Mouse (Mus musculus) limb, embryonic 11.5 days (tissue): ENCODE measurements at regions not wholly inside any gene's neighbourhood (a gene's known extent, or its start where the extent isn't known, plus 50 kb on each side); places are given as distances from the start of the nearest gene placed in this dataset.

Experiments used
- ATAC-seq: fragments of 200-750 bp; cut with Nextera tagmentation; 2 replicates; pipeline ENCODE4 v1.8.0; 2017; ENCODE audit warnings: low read depth; ENCODE audit not compliant: insufficient number of reproducible peaks, low FRiP score, low TSS enrichment
- DNase-seq: peaks from one replicate; pipeline ENCODE4 v3.0.0-alpha.2; 2015; ENCODE audit warnings: low spot score
- H3K27ac ChIP-seq: fragments of 300-500 bp; sonication (generic); replicated peaks from 2 replicates; pipeline ENCODE4 v1.5.1; 2014; ENCODE audit warnings: low read depth, mild to moderate bottlenecking, low read length
- H3K27me3 ChIP-seq: fragments of 300-500 bp; sonication (generic); 2 replicates; pipeline ENCODE4 v1.6.1; 2014; ENCODE audit warnings: mild to moderate bottlenecking, low read length, mixed read lengths; ENCODE audit not compliant: control insufficient read depth, insufficient read depth
- H3K36me3 ChIP-seq: fragments of 300-500 bp; sonication (generic); 2 replicates; pipeline ENCODE4 v1.6.1; 2014; ENCODE audit warnings: mild to moderate bottlenecking, low read length, moderate library complexity, mixed read lengths; ENCODE audit not compliant: control insufficient read depth, insufficient read depth
- H3K4me1 ChIP-seq: fragments of 300-500 bp; sonication (generic); 2 replicates; pipeline ENCODE4 v1.6.1; 2014; ENCODE audit warnings: low read length, mixed read lengths; ENCODE audit not compliant: control insufficient read depth, insufficient read depth
- H3K4me2 ChIP-seq: fragments of 300-500 bp; sonication (generic); 2 replicates; pipeline ENCODE4 v1.6.1; 2014; ENCODE audit warnings: low read depth, mild to moderate bottlenecking, moderate library complexity; ENCODE audit not compliant: severe bottlenecking
- H3K4me3 ChIP-seq: fragments of 300-500 bp; sonication (generic); 2 replicates; pipeline ENCODE4 v1.5.1; 2014; ENCODE audit warnings: low read depth, low read length
- H3K9ac ChIP-seq: fragments of 300-500 bp; sonication (generic); 2 replicates; pipeline ENCODE4 v1.6.1; 2014; ENCODE audit warnings: mild to moderate bottlenecking, low read length
- H3K9me3 ChIP-seq: fragments of 300-500 bp; sonication (generic); 2 replicates; pipeline ENCODE4 v1.6.1; 2016; ENCODE audit warnings: low read length; ENCODE audit not compliant: control insufficient read depth
- WGBS: fragments of 180-500 bp; shearing (Covaris S2); extraction: QIAGEN DNeasy Blood & Tissue Kit; methylation state at CpG from one replicate; pipeline ENCODE4 v1.1.7; 2014; 5-methylcytosine and 5-hydroxymethylcytosine counted together

GRCm38 (mm10) chr1:76972454-76972853 is 542.4 kb downstream of the Epha4 start:
- ATAC-seq, result no peak; the same call in 1 of the 2 replicates
- H3K9ac ChIP-seq, result no peak overlapping the region
- peak; percentile 26 for DNase-seq
- no peak overlapping the region for H3K4me2 ChIP-seq
- WGBS, result 27% methylated on average over 4 of the region's 4 CpGs
- H3K36me3 ChIP-seq, result no peaks in the 10 kb centered on the region
- H3K9me3 ChIP-seq, result no peaks in the 10 kb centered on the region
- H3K4me1 ChIP-seq, result peaks cover 8% of the 10 kb centered on the region; the same call in 1 of the 2 replicates
- no peaks in the 10 kb centered on the region for H3K27me3 ChIP-seq
- no peak overlapping the region for H3K27ac ChIP-seq
- H3K4me3 ChIP-seq, result no peak overlapping the region

- Histone ChIP-seq H3K36me3 (no peaks in the 10 kb centered on the region), H3K27ac (no peak overlapping the region; the same call in 1 of the 2 replicates), H3K9ac (no peak overlapping the region), H3K4me1 (peaks cover 8% of the 10 kb centered on the region; the same call in 1 of the 2 replicates), H3K4me3 (no peak overlapping the region), H3K4me2 (no peak overlapping the region), H3K9me3 (no peaks in the 10 kb centered on the region), H3K27me3 (no peaks in the 10 kb centered on the region)
- ATAC-seq (no peak), DNase-seq (no peak)
- 29% methylated on average over 12 of the region's 12 CpGs for WGBS
Measured at GRCm38 (mm10) chr1:76975077-76975945, 539.6 kb downstream of the Epha4 start.

- Histone ChIP-seq H3K9me3 (no peaks in the 10 kb centered on the region), H3K4me1 (peaks cover 3% of the 10 kb centered on the region; the same call in 1 of the 2 replicates), H3K27me3 (no peaks in the 10 kb centered on the region), H3K27ac (no peak overlapping the region), H3K4me2 (no peak overlapping the region), H3K4me3 (no peak overlapping the region), H3K36me3 (no peaks in the 10 kb centered on the region), H3K9ac (no peak overlapping the region)
- DNase-seq (no peak), ATAC-seq (no peak)
- 65% methylated on average over 9 of the region's 9 CpGs for WGBS
Measured at GRCm38 (mm10) chr1:76980498-76981152, 534.3 kb downstream of the Epha4 start.

GRCm38 (mm10) chr1:76993776-76994175 is 521.1 kb downstream of the Epha4 start:
- Histone ChIP-seq H3K36me3 (no peaks in the 10 kb centered on the region), H3K4me1 (no peaks in the 10 kb centered on the region), H3K9me3 (no peaks in the 10 kb centered on the region), H3K27ac (no peak overlapping the region), H3K27me3 (no peaks in the 10 kb centered on the region), H3K4me3 (no peak overlapping the region), H3K9ac (no peak overlapping the region), H3K4me2 (no peak overlapping the region)
- 79% methylated on average over 2 of the region's 2 CpGs for WGBS
- no peak for ATAC-seq
- DNase-seq, result no peak

- WGBS, result 89% methylated on average over 6 of the region's 6 CpGs
- H3K4me1 ChIP-seq, result no peaks in the 10 kb centered on the region
- H3K4me3 ChIP-seq, result no peak overlapping the region
- DNase-seq, result no peak
- no peak overlapping the region for H3K9ac ChIP-seq
- no peaks in the 10 kb centered on the region for H3K36me3 ChIP-seq
- no peak for ATAC-seq
- no peak overlapping the region for H3K27ac ChIP-seq
- no peak overlapping the region for H3K4me2 ChIP-seq
- H3K9me3 ChIP-seq, result no peaks in the 10 kb centered on the region
- H3K27me3 ChIP-seq, result no peaks in the 10 kb centered on the region
Measured at GRCm38 (mm10) chr1:77008001-77008400, 506.9 kb downstream of the Epha4 start.

GRCm38 (mm10) chr1:77010608-77011214 is 504.2 kb downstream of the Epha4 start:
- WGBS, result 73% methylated on average over 8 of the region's 8 CpGs
- no peak overlapping the region for H3K4me3 ChIP-seq

GRCm38 (mm10) chr1:77027656-77028055 is 487.2 kb downstream of the Epha4 start:
- DNase-seq (no peak), ATAC-seq (no peak)
- no peaks in the 10 kb centered on the region for H3K27me3 ChIP-seq
- WGBS, result 92% methylated on average over 4 of the region's 4 CpGs
- no peaks in the 10 kb centered on the region for H3K36me3 ChIP-seq
- H3K9me3 ChIP-seq, result no peaks in the 10 kb centered on the region
- H3K4me2 ChIP-seq, result no peak overlapping the region
- no peak overlapping the region for H3K4me3 ChIP-seq
- H3K27ac ChIP-seq, result no peak overlapping the region
- no peaks in the 10 kb centered on the region for H3K4me1 ChIP-seq
- H3K9ac ChIP-seq, result no peak overlapping the region

More at GRCm38 (mm10) chr1:77010608-77011214, 504.2 kb downstream of the Epha4 start:
- ATAC-seq, result no peak
- Histone ChIP-seq H3K4me2 (no peak overlapping the region), H3K4me1 (no peaks in the 10 kb centered on the region), H3K9ac (no peak overlapping the region), H3K36me3 (no peaks in the 10 kb centered on the region), H3K9me3 (no peaks in the 10 kb centered on the region), H3K27me3 (no peaks in the 10 kb centered on the region), H3K27ac (no peak overlapping the region)
- DNase-seq, result no peak

GRCm38 (mm10) chr1:77028216-77028615 is 486.7 kb downstream of the Epha4 start:
- Histone ChIP-seq H3K9ac (no peak overlapping the region), H3K4me2 (no peak overlapping the region), H3K4me1 (no peaks in the 10 kb centered on the region), H3K36me3 (no peaks in the 10 kb centered on the region), H3K27me3 (no peaks in the 10 kb centered on the region), H3K27ac (no peak overlapping the region), H3K4me3 (no peak overlapping the region), H3K9me3 (no peaks in the 10 kb centered on the region)
- DNase-seq (no peak), ATAC-seq (no peak)
- WGBS, result 82% methylated on average over 6 of the region's 6 CpGs
